Mouse (Mus musculus): ENCODE data around the gene Cyp4x1.

Cyp4x1 gene

GRCm38 (mm10) chr4:115056371-115056920 lies 77.6 kb downstream of the Cyp4x1 start, which contains the start of gene Tal1:
TSS of gene Tal1 (plus strand) at chr4:115056426.
- DNase-seq, result peak; percentile 25 to 30
